Mouse (Mus musculus): ENCODE data around the gene Epo.
A peak's percentile ranks its signal among the peaks of the same experiment; 100 is the strongest.

The Epo gene

DNA sequence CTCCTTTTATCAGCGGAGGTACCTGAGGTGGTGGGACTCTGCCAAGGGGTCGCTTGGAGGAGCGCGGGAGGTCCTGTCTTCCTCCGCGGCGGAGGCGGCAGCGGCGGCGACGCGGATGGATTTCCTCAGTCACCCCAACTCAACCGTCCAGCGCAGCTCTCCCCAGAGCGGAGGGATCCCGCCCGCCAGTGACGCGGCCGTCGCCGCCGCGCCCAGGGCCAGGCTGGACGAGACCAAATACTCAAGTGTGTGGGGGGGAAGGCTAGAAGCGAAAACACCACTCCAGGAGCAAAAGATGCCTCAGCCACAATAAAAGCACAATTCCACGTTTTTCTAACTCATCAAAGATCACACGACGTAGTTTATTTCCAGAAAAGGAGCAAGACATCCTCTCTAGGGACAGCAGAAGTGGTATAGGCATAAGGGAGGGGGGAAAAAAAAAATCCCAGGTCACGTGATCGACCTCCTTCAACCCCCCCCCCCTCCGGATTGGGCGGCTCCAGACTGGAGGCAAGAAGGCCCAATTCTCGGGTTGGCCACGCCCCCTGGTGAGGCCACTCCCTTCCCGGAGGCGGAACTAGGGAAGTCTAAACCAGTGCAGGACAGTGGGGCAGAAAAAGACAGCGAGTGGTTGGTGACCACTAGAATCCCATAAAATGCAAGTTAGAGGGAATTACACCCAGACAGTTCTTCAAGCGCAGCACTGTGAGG is at the start of gene Epo, which contains the start of gene Gnb2:
Epo (minus strand) TSS at position 126 of the 711 bp plus-strand sequence.
Gnb2 (minus strand) TSS at position 394 of the 711 bp plus-strand sequence.
- DNase-seq: peak; percentile 99

- DNase-seq: peak in 1 of 2 experiments; percentile 16
These were observed 49.7 kb upstream of the Epo start for GRCm38 (mm10) chr5:137582702-137583101.

GRCm38 (mm10) chr5:137580246-137580645 is 47.2 kb upstream of the Epo start:
- no peak for DNase-seq

GRCm38 (mm10) chr5:137574470-137574901 is 41.4 kb upstream of the Epo start:
- peak; percentile 49 for DNase-seq

- no peak for DNase-seq
These were observed 37.9 kb upstream of the Epo start for GRCm38 (mm10) chr5:137570691-137571586.

GRCm38 (mm10) chr5:137570181-137570580 is 37.1 kb upstream of the Epo start:
- no peak for DNase-seq

DNA sequence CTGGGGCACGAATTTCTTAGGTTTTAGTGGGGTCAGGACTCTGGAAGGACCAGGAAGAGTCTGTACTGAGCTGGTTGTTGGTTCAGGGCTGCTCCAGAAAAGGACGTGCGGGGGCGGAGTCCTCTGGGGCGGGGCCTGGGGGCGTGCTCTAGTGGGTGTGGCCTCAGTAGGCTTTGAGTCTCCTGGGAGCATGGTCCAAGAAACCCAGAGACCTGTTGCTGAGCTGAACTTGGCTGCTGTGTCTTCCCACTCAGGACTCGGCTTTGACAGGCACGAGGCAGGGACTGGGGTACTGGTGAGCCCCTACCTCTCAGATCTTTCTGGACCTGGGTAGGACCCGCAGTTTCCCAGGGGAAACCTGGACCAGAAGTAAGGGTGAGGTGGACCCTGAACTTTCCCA is 36.6 kb upstream of the Epo start, which contains the start of gene Tfr2:
Tfr2 (plus strand) TSS at position 176 of the 400 bp plus-strand sequence.
- peak; percentile 61 to 73 for DNase-seq

GRCm38 (mm10) chr5:137569031-137569430 is 36.0 kb upstream of the Epo start:
- no peak for DNase-seq

- DNase-seq: no peak
These were observed 35.3 kb upstream of the Epo start for GRCm38 (mm10) chr5:137568223-137568798.

DNA sequence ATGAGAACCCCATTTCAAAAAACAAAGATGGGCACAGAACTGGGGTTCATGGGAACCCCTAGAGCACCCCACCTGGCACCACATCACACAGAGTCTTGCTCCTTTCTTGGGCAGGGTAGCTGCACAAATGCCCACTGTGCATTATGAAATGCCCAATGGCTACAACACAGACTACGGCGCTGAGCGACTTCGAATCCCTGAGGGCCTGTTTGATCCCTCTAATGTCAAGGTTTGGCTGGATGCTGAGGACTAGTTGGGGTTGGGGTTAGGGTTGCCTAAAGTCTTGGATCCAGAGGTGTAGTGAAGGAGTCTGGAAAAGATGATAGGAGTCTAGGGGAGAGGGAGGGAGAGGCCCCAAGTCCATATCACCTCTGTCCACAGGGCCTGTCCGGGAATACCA is 33.4 kb upstream of the Epo start:
- DNase-seq: no peak

GRCm38 (mm10) chr5:137565744-137566143 is 32.7 kb upstream of the Epo start:
- DNase-seq: no peak

DNA sequence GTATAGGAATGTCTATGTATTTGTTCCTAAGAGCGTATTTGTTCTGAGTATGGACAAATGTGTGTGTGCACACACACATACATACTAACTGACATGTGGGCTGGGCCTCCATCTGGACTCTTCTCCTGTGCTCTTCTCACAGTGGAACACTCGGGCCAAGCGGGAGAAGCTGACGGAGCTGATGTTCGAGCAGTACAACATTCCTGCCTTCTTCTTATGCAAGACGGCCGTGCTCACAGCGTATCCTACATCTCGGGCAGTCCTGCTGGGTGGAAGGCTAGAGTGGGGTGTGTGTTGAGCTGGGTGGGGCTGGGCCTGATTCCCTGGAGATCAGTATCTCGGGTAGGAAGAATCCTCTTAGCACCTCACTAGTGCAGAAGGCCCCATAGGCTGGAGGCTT is 29.9 kb upstream of the Epo start:
- DNase-seq: no peak

- DNase-seq: no peak
These were observed 28.5 kb upstream of the Epo start for GRCm38 (mm10) chr5:137561556-137561955.

GRCm38 (mm10) chr5:137553898-137554297 is 20.9 kb upstream of the Epo start:
- no peak for DNase-seq

DNA sequence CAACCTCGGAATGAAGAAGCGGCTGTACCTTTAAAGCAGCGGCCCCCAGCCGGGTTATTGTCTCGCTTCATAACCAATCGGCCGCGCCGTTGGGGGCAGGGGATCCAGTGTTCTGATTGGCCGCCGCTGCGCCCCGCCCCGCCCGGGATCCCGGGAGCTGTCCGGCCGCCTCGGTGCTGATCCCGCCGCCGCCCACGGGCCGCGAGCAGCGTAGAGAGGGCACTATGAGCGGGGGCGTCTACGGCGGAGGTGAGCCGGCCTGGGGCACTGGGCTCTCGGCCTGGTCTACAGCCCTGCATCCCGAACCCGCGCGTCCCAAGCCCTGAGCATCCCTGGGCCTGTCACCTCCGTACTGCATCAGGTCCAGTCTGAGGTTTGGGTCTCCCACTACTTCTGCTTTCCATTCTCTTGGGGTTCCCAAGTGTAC is 20.4 kb upstream of the Epo start, which contains the start of gene Actl6b:
Actl6b (plus strand) TSS at position 107 of the 427 bp plus-strand sequence.
- peak; percentile 76 to 78 for DNase-seq

- DNase-seq: no peak
These were observed 20.0 kb upstream of the Epo start for GRCm38 (mm10) chr5:137553000-137553399.

GRCm38 (mm10) chr5:137551119-137551518 is 18.1 kb upstream of the Epo start:
- peak in 1 of 2 experiments; percentile 24 for DNase-seq

- no peak for DNase-seq
These were observed 16.8 kb upstream of the Epo start for GRCm38 (mm10) chr5:137549840-137550239.

DNA sequence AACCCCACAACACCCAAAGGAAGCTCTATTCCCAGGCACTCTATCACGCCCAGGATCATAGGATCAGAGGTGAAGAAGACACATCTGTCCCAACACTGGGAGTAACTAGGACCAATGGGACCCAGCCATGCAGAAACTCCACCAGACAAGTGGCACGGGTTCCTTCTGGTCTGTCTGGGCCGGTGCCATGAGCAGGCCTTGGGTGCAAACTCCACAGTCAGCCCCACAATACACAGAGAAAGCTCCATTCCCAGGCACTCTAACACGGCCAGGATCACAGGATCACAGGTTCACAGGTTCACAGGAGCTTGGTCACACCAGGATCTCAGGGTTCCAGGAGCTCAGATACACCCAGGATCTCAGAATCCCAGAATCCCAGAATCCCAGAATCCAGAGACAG is 12.6 kb upstream of the Epo start:
- no peak for DNase-seq

GRCm38 (mm10) chr5:137544926-137545325 is 11.9 kb upstream of the Epo start:
- no peak for DNase-seq

DNA sequence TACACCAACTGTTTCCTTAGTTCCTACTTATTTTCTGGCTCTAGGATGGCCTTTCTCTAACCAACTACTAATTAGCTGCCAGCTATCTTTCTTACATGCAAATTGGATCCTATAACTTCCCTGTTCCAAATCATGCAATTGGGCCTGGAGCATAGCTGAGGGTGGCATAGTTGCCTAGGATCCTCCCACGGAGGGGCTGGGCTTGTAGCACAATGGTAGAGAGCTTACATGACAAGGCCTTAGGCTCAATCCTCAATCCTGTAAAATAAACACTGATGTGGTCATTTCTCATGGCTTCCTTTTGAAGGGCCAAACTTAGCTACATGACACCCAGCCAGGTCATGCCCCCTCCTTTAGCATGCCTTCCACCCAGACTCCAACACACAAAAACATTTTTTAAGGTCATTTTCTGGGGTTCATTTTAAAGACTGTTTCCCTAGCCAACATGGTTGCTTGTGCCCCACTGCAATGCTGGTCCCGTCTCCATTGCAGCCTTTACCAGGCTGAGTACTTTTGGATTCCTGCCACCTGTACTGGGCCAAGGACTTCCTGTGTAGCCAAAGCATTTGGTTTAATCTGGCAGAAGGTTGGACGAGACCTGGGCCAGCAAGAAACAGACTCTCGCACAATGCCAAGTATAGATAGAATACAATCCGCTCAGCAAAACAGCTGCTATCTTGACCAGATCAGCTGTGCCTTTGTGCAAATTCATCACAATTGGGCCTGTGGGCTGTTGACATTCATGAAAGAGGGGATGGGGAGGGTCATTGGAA is 8.9 kb upstream of the Epo start:
- DNase-seq: no peak

- no peak for DNase-seq
These were observed 7.9 kb upstream of the Epo start for GRCm38 (mm10) chr5:137540991-137541390.

All from lung, postnatal 4 days (tissue).